In the genomic region with DNA sequence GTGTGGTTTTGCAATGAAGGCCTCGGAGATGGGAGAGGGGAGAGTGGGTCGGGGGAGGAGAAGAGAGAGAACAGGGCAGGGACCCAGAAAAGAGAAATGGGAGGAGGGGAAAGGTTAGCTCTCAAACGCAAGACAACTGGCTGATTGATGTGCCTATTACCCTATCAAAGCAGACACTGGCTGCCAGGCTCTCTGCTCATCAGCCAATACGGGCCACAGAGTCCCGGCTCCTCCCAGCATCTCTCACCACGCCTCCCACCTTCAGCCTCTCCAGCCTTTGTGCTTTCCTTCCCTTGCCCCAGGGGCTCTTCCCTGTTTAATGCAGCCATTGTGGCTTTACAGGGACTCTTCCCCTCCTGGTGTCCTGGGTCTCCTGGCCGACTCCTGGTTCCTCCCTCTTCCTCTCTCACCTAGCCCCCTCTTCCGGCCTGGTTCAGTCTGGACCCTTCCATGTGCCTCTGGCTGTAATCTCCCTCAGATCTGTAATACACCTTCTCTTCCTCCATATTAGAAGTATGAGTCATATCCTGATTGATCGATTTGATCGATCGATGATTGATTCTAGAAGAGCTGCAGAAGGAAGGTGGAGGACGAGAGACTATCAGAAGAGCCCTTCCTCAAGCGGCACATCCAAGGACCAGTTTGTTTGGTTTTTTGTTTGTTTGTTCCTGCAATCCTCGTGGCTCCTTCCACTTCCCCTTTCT, we compare ENCODE assay signal across 10 mouse cellular contexts. TPM values are rescaled to one million over a fixed set of nuclear protein-coding genes. Genes with fewer than 3 reads are reported as not detected.
DNase-seq lines count a peak whose midpoint lies in the region; ATAC-seq lines count a peak whose summit lies in the region.
"Had no signal": no experiment of that assay in that cellular context is flagged by ENCODE, and none has a peak within 500 bp of the region (broad histone marks: within the 10 kb centered on the region; RNA-seq: fewer than 3 reads in every experiment).

No protein-coding gene starts in this region.

- DNase-seq in cerebellum, postnatal 10 days = peak; percentile 84 to 86
- no peak for DNase-seq in cerebellum, adult 9-10 months
- peak; percentile 60 for DNase-seq in c-Kit-positive CD71-positive TER-119-negative erythroid progenitor cells, embryonic 14.5 days (ENCODE audit: low read depth)
- peak; percentile 62 to 64 for DNase-seq in frontal cortex, postnatal 10 days (ENCODE audit: low spot score in 2 of 2)
- peak; percentile 80 for DNase-seq in hindbrain, embryonic 14.5 days (ENCODE audit: low spot score)
- peak; percentile 51 to 75 for DNase-seq in layer of hippocampus, postnatal 14 days (ENCODE audit: low spot score in 2 of 2)
- DNase-seq in lung, postnatal 36 days = peak; percentile 76
- peak; percentile 29 for DNase-seq in right cerebral cortex, postnatal 25 days

- 0 out of 2 replicates have a peak, but pooled peaks cover 3% of the 10 kb centered on the region for H3K4me1 ChIP-seq in hindbrain, embryonic 14.5 days (replicated peaks; ENCODE audit: control insufficient read depth, insufficient read depth, low read length)
- H3K4me1 ChIP-seq: megakaryocyte, embryonic 14.5 days had no signal

- peak overlapping the region; percentile 55 for H3K27ac ChIP-seq in hindbrain, embryonic 14.5 days

- H3K4me2 ChIP-seq in hindbrain, embryonic 14.5 days (replicated peaks) = peak overlapping the region; percentile 39

- no peaks in the 10 kb centered on the region for H3K36me3 ChIP-seq in hindbrain, embryonic 14.5 days (replicated peaks; ENCODE audit: control insufficient read depth, insufficient read depth)
- H3K36me3 ChIP-seq: G1E had no signal

- no peak overlapping the region for H3K4me3 ChIP-seq in hindbrain, embryonic 14.5 days (replicated peaks; ENCODE audit: low read length)
- H3K4me3 ChIP-seq: megakaryocyte, embryonic 14.5 days had no signal

- WGBS in hindbrain, embryonic 14.5 days = 39% methylated on average over 14 of the region's 14 CpGs

- H3K9me3 ChIP-seq in hindbrain, embryonic 14.5 days (ENCODE audit: control insufficient read depth, low read length) = no peaks in the 10 kb centered on the region

- no peaks in the 10 kb centered on the region for H3K27me3 ChIP-seq in hindbrain, embryonic 14.5 days (ENCODE audit: control insufficient read depth, insufficient read depth, low read length)

- H3K9ac ChIP-seq in hindbrain, embryonic 14.5 days = peak overlapping the region; percentile 6; the same call in 1 of the 2 replicates

- peak; percentile 96 for ATAC-seq in hindbrain, embryonic 14.5 days (ENCODE audit: low FRiP score)

RNA-seq across cellular contexts. Expression of a gene that starts 8.8 kb away (rescaled TPM):
- polyA plus RNA-seq in hindbrain, embryonic 14.5 days (2014; fragmentation: Nextera tagmentation; extraction: Ambion mirVana) = 47.6 and 48.5 TPM in 2 replicates
- total RNA-seq in layer of hippocampus, postnatal 14 days (2021) = 10 to 100 TPM; 13.7 to 15.9 TPM
- total RNA-seq: G1E had no signal
- polyA plus RNA-seq: G1E had no signal
